Mouse (Mus musculus): Measurements from ENCODE around the gene Lrp6.

DNA sequence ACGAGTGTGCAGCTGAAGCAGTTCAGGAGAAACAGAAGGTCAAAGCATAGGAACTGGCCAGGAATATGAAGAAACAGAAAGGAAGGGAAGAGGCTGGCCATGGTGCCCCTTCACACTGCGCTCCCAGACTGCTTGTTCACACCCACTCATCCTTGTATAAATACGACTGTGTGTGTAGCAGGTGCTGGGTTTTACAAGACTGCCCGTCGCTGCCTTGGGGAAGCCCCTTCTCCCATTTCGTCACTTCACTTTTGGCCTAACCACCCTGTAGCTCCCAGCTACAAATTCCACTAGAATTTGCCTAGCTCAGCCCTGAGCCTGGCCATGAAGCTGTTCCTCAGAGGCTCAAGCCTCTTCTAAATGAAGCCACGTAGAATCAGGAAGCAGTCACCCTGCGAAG is 146.4 kb downstream of the Lrp6 start:
- TF ChIP-seq CTCF (conservative IDR thresholded peaks at IDR 0.05; ENCODE audit: insufficient read depth, insufficient read length, low read depth, low read length) (no peak), POLR2A (IDR thresholded peaks at IDR 0.05; ENCODE audit: low read depth, low read length) (no peak)

All from kidney, adult 2 months (tissue).